Comparison of ENCODE assay signal across 20 mouse cellular contexts in the genomic region with DNA sequence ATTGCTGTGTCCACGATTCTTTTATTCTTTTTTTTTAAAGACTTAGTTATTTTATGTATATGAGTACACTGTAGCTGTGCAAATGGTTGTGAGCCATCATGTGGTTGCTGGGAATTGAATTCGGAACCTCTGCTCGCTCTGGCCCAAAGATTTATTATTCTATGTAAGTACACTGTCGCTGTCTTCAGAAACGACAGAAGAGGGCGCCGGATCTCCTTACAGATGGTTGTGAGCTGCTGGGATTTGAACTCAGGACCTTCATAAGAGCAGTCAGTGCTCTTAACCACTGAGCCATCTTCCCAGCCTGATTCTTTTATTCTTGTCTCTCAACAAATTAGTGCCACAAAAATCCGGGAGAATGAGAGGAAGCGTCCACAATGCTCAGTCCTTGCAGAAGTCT. TPM values are rescaled to one million over a fixed set of nuclear protein-coding genes. Genes with fewer than 3 reads are reported as not detected.
DNase-seq lines count a peak whose midpoint lies in the region; ATAC-seq and TF ChIP-seq lines count a peak whose summit lies in the region.
"Had no signal": no experiment of that assay in that cellular context is flagged by ENCODE, and none has a peak within 500 bp of the region (broad histone marks: within the 10 kb centered on the region; RNA-seq: fewer than 3 reads in every experiment).

No protein-coding gene starts in this region.

- intact Hi-C loops in gastrocnemius, adult 2 months (cut with DNase I) = no loop called here

- H3K27ac ChIP-seq in gastrocnemius, adult 2 months = no peak overlapping the region
- H3K27ac ChIP-seq in layer of hippocampus, adult 2 months = no peak overlapping the region
- no peak overlapping the region for H3K27ac ChIP-seq in stomach, postnatal 0 days (replicated peaks)
- H3K27ac ChIP-seq in forebrain, embryonic 14.5 days (ENCODE audit: low read depth, low read length) = no peak overlapping the region
- H3K27ac ChIP-seq: heart, embryonic 13.5 days; hindbrain, embryonic 12.5 days; limb, embryonic 12.5 days; midbrain, embryonic 12.5 days; neural tube, embryonic 15.5 days had no signal

- ATAC-seq in stomach, postnatal 0 days (ENCODE audit: low FRiP score, low TSS enrichment) = no peak
- ATAC-seq in forebrain, embryonic 14.5 days = no peak
- ATAC-seq: intestine, embryonic 16.5 days had no signal

- H3K9ac ChIP-seq in stomach, postnatal 0 days (ENCODE audit: low read length) = no peak overlapping the region
- H3K9ac ChIP-seq in forebrain, embryonic 14.5 days (ENCODE audit: low read length) = no peak overlapping the region
- H3K9ac ChIP-seq: heart, embryonic 13.5 days; hindbrain, embryonic 12.5 days; limb, embryonic 12.5 days; midbrain, embryonic 12.5 days; neural tube, embryonic 15.5 days had no signal

- no peaks in the 10 kb centered on the region for H3K9me3 ChIP-seq in stomach, postnatal 0 days (ENCODE audit: control insufficient read depth, low read length)
- no peaks in the 10 kb centered on the region for H3K9me3 ChIP-seq in forebrain, embryonic 14.5 days (replicated peaks; ENCODE audit: control insufficient read depth, low read length)
- H3K9me3 ChIP-seq: G1E; heart, embryonic 13.5 days; hindbrain, embryonic 12.5 days; limb, embryonic 12.5 days; midbrain, embryonic 12.5 days; neural tube, embryonic 15.5 days had no signal

- no peak overlapping the region for H3K4me2 ChIP-seq in stomach, postnatal 0 days (replicated peaks; ENCODE audit: low read depth)
- H3K4me2 ChIP-seq in forebrain, embryonic 14.5 days (ENCODE audit: low read length) = no peak overlapping the region
- H3K4me2 ChIP-seq: heart, embryonic 13.5 days; hindbrain, embryonic 12.5 days; limb, embryonic 12.5 days; midbrain, embryonic 12.5 days; neural tube, embryonic 15.5 days had no signal

- no peaks in the 10 kb centered on the region; the same call in 1 of the 2 replicates for H3K27me3 ChIP-seq in stomach, postnatal 0 days (ENCODE audit: control insufficient read depth, insufficient read depth, low read length)
- H3K27me3 ChIP-seq in forebrain, embryonic 14.5 days (replicated peaks; ENCODE audit: control insufficient read depth, insufficient read depth, low read length) = 0 out of 2 replicates have a peak, but pooled peaks cover 3% of the 10 kb centered on the region
- H3K27me3 ChIP-seq: heart, embryonic 13.5 days; hindbrain, embryonic 12.5 days; midbrain, embryonic 12.5 days; neural tube, embryonic 15.5 days had no signal

- no peaks in the 10 kb centered on the region for H3K36me3 ChIP-seq in stomach, postnatal 0 days (ENCODE audit: control insufficient read depth, insufficient read depth, low read length)
- H3K36me3 ChIP-seq in forebrain, embryonic 14.5 days (ENCODE audit: control insufficient read depth, insufficient read depth, low read length) = no peaks in the 10 kb centered on the region
- H3K36me3 ChIP-seq: G1E; heart, embryonic 13.5 days; hindbrain, embryonic 12.5 days; limb, embryonic 12.5 days; midbrain, embryonic 12.5 days; neural tube, embryonic 15.5 days had no signal

- TF ChIP-seq EP300 in stomach, postnatal 0 days (optimal IDR thresholded peaks at IDR 0.05) = no peak

- DNase-seq in gastrocnemius, adult 2 months = no peak
- no peak for DNase-seq in gastrocnemius, adult 18-20 months (ENCODE audit: low spot score)
- no peak for DNase-seq in layer of hippocampus, adult 2 months (ENCODE audit: low spot score in 2 of 2)
- no peak for DNase-seq in layer of hippocampus, adult 9-11 months
- peak; percentile 10 for DNase-seq in thymus, postnatal 14 days
- no peak for DNase-seq in thymus, postnatal 25 days
- no peak for DNase-seq in stomach, postnatal 0 days (ENCODE audit: low spot score)
- DNase-seq in forebrain, embryonic 14.5 days (ENCODE audit: low spot score) = no peak
- DNase-seq: adrenal gland, postnatal 36 days; B cell, adult 2 months; cerebellum, postnatal 10 days; gastrocnemius, postnatal 25 days; right cerebral cortex, adult 18-20 months had no signal

- no peak overlapping the region for H3K4me3 ChIP-seq in gastrocnemius, adult 2 months
- no peak overlapping the region for H3K4me3 ChIP-seq in layer of hippocampus, adult 2 months
- H3K4me3 ChIP-seq in stomach, postnatal 0 days (ENCODE audit: low read depth, low read length) = no peak overlapping the region
- H3K4me3 ChIP-seq in forebrain, embryonic 14.5 days (ENCODE audit: low read depth, low read length) = no peak overlapping the region
- H3K4me3 ChIP-seq: heart, embryonic 13.5 days; hindbrain, embryonic 12.5 days; limb, embryonic 12.5 days; midbrain, embryonic 12.5 days; neural tube, embryonic 15.5 days had no signal

- TF ChIP-seq CTCF in gastrocnemius, adult 2 months (IDR thresholded peaks at IDR 0.05) = peak; percentile 47
- TF ChIP-seq CTCF in layer of hippocampus, adult 2 months (conservative IDR thresholded peaks at IDR 0.05) = peak; percentile 68
- TF ChIP-seq CTCF in stomach, postnatal 0 days (IDR thresholded peaks at IDR 0.05; ENCODE audit: low read depth) = peak; percentile 58

- WGBS in stomach, postnatal 0 days = 66% methylated on average over 9 of the region's 9 CpGs
- 70% methylated on average over 9 of the region's 9 CpGs for WGBS in forebrain, embryonic 14.5 days

- no peaks in the 10 kb centered on the region for H3K4me1 ChIP-seq in stomach, postnatal 0 days (replicated peaks; ENCODE audit: control insufficient read depth, insufficient read depth)
- no peaks in the 10 kb centered on the region for H3K4me1 ChIP-seq in forebrain, embryonic 14.5 days (ENCODE audit: control insufficient read depth, insufficient read depth, low read length)
- H3K4me1 ChIP-seq: heart, embryonic 13.5 days; hindbrain, embryonic 12.5 days; limb, embryonic 12.5 days; midbrain, embryonic 12.5 days; neural tube, embryonic 15.5 days had no signal

RNA-seq across cellular contexts. Expression of a gene that starts 13.2 kb away (rescaled TPM):
- 1 to 10 TPM; 8.7 to 8.9 TPM for total RNA-seq in gastrocnemius, adult 2 months (2021)
- 10 to 100 TPM in 1 of 2 experiments, 1 to 10 TPM in 1; 9.5 to 19.4 TPM for total RNA-seq in gastrocnemius, adult 18-20 months (2021)
- 10 to 100 TPM; 16.3 to 17.0 TPM for total RNA-seq in layer of hippocampus, adult 2 months (2021)
- polyA plus RNA-seq in stomach, postnatal 0 days (2015; fragmentation: Nextera tagmentation; extraction: Ambion mirVana) = 5.7 and 6.4 TPM in 2 replicates
- polyA plus RNA-seq in forebrain, embryonic 14.5 days (2014; fragmentation: Nextera tagmentation; extraction: Ambion mirVana) = 4.8 and 5.2 TPM in 2 replicates
- polyA plus RNA-seq: G1E had no signal
